Mouse (Mus musculus): Measurements from ENCODE around the gene Zfp994.
"Not testable (repeated sequence)": the region's sequence is repeated elsewhere in the genome, so short reads cannot be mapped to it uniquely, and the experiment has no call there.

Zfp994 gene

GRCm38 (mm10) chr17:22225422-22226012, at the start of gene Zfp994:
TSS of gene Zfp994 (minus strand) at chr17:22225616.
- DNase-seq: peak; percentile 97

DNA sequence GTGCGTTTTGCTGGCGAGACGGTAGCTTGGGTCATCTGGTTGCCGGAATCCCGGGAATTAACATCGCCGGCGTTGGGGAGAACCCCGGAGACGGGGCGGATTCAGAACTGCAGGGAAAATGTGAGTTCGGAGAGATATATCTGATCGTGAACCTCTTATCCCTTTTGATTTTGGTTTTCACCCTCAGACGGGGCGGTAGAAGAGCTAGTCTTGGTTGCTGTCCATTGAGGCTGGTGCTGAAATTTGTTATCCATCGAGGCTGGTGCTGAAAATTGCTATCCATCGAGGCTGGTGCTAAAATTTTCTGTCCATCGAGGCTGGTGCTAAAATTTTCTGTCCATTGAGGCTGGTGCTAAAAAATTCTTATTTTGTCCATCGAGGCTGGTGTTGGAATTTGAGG, 5.3 kb upstream of the Zfp994 start:
- DNase-seq: not testable (repeated sequence)

DNA sequence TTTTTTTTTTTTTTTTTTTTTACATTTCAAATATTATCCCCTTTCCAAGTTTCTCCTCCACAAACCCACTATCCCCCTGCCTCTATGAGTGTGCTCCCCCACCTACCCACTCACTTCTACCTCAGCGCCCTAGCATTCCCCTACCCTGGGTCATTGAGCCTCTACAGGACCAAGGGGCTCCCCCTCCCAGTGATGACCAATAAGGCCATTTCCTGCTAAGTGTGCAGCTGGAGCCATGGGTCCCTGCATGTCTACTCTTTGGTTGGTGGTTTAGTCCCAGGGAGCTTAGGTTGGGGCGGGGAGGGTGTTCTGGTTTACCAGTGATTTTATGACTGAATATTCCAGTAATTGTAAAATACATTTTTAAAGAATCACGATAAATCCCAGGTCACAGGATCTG, 401 bp downstream of the Zfp994 start:
- peak; percentile 22 to 30 for DNase-seq

- peak; percentile 40 for DNase-seq
Measured at GRCm38 (mm10) chr17:22165722-22166294, 59.6 kb downstream of the Zfp994 start, which contains the start of gene Zfp947. TSS of gene Zfp947 (minus strand) at chr17:22166190.

GRCm38 (mm10) chr17:22165304-22165703, 60.1 kb downstream of the Zfp994 start:
- DNase-seq: peak in 1 of 2 experiments; percentile 1

DNA sequence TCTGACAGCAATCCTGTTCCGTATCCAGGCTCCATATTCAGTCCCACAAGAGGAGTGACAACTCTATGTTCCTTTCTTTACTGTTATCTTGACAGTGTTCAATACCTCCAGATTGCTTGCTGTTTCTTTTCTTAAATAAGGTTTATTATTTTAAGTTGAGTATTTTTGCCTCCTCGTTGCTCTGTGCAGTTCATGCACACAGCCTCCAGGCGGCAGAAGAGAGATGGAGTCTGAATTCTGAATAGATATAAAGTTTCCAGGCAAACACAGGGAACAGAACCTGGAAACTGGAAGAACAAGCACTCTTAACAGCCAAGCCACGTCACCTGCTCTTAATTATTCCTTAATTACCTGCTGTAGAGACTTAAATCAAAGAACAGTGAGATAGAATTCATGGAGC, 71.5 kb downstream of the Zfp994 start:
- not testable (repeated sequence) for DNase-seq
